Mouse (Mus musculus) gastrocnemius, adult 2 months (tissue): ENCODE data around the gene Slc9a5. TPM values are rescaled to one million over a fixed set of nuclear protein-coding genes. Genes with fewer than 3 reads are reported as not detected.

Source experiments
- DNase-seq: peaks from one replicate; pipeline ENCODE4 v3.0.0; 2022
- H3K27ac ChIP-seq: fragments of 200-600 bp; 2 replicates; pipeline ENCODE4 v1.8.1; 2022; ENCODE audit warnings: mild to moderate bottlenecking
- H3K4me3 ChIP-seq: fragments of 200-600 bp; 2 replicates; pipeline ENCODE4 v1.8.1; 2022; ENCODE audit warnings: mild to moderate bottlenecking, moderate library complexity
- CTCF ChIP-seq: fragments of 200-600 bp; IDR thresholded peaks from 2 replicates; pipeline ENCODE4 v1.8.1; 2022; ENCODE audit warnings: antibody characterized with exemption, mild to moderate bottlenecking, moderate library complexity
- intact Hi-C: fragments of 180-260 bp; cut with DNase I; formaldehyde crosslinking; loops from one replicate; pipeline ENCODE4 v1.15.1; 2025
- total RNA-seq, 2 experiments: library from RNA; stranded (reverse); gene quantifications; 2 replicates each; pipeline ENCODE4 v1.2.3; 2021

Slc9a5 gene
- total RNA-seq, 2 experiments from 2014 or later: 0.45 to 0.92 TPM

- no peak overlapping the region for H3K4me3 ChIP-seq
- DNase-seq: peak; percentile 13
- TF ChIP-seq CTCF: no peak
- H3K27ac ChIP-seq: no peak overlapping the region
- intact Hi-C loops: no loop called here
Observed at GRCm38 (mm10) chr8:105311718-105312117, 36.9 kb upstream of the Slc9a5 start.

GRCm38 (mm10) chr8:105312891-105313481 is 35.7 kb upstream of the Slc9a5 start:
- Histone ChIP-seq H3K27ac (no peak overlapping the region), H3K4me3 (no peak overlapping the region)
- no peak for DNase-seq
- intact Hi-C loops: no loop called here
- TF ChIP-seq CTCF: no peak

GRCm38 (mm10) chr8:105313622-105314402 is 34.8 kb upstream of the Slc9a5 start:
- no peak for TF ChIP-seq CTCF
- DNase-seq: peak; percentile 12
- intact Hi-C loops: no loop called here
- Histone ChIP-seq H3K27ac (no peak overlapping the region), H3K4me3 (no peak overlapping the region)

DNA sequence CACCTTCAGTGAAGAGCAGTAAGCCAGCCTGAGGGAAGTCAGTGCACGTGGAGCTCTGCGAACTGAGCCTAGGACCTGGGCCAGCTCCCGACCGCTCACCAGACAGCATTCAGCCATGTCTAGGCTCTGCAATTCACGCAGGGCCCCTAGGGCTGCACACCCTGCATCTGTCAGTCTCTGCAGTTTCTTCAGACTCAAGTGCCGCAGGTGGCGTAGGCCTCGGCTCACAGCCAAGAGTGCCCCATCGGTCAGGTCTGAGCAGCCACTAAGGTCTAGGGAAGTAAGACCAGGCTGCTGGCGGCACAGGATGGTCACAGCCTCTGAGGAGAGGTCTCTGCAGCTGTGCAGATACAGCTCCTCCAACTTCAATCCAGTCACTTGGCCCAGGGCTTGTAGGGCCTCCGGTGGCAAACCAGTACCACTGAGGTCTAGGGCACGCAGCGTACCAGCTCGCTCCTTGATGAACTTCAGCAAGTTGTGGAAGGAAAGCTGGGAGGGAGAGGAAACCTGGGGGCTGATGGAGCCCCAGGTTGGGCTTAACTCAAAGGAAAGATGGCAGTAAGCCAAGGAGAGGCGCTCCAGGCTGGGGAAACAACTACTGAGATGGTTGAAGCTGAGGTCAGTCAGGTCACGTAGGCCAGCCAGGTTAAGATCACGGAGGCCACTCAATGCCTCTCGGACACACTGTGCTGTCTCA is 33.4 kb upstream of the Slc9a5 start:
- no peak overlapping the region for H3K27ac ChIP-seq
- no peak for TF ChIP-seq CTCF
- DNase-seq: peak; percentile 23
- no peak overlapping the region for H3K4me3 ChIP-seq
- intact Hi-C loops: no loop called here

DNA sequence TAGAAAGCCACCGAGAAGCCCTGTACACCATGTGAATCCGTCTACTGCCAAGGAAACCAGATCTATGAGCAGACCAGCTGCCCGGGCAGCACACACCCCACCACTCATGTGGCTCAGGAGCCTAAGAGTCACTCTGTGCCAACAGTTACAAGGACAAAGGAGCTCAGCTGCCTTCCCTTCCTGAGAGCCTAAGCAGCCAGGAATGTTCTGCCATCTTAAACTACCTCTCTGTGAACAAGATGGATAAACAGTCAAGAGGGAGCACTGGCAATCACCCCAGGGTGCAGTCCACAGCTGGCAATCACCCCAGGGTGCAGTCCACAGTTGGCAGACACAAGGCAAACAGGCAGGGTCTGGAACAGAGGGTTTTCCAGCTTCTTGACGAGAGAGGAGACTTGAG is 30.7 kb upstream of the Slc9a5 start:
- peak; percentile 67 for DNase-seq
- intact Hi-C loops: no loop called here
- peak overlapping the region; percentile 86 for H3K27ac ChIP-seq
- H3K4me3 ChIP-seq: no peak overlapping the region
- TF ChIP-seq CTCF: no peak

DNA sequence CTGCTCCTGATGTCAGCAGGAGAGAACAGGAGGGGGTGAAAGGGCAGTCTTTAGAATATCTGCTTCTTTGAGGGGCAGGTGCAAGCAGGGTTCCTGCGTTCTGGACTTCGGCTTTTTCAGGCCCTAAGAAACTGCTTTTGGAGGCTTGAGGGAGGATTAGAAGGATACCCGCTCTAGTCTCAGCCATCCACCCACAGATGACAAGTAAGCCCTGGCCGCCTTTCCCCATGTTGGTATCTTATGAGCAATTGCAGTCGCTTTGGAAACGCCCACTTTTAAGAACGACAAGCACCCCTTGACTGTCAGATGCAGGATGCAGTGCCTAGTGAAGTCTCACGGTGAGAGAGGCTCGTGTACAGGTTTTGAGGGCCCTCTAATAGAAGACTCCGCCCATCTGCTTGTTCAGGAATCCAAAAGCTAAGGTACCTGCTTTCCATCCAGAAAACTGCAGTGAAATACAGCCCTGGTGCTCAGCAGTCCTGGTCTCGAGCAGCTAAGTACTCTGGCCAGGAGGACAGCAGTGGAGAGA is 29.9 kb upstream of the Slc9a5 start:
- TF ChIP-seq CTCF: no peak
- no peak for DNase-seq
- intact Hi-C loops: no loop called here
- Histone ChIP-seq H3K4me3 (no peak overlapping the region), H3K27ac (peak overlapping the region; percentile 86)

DNA sequence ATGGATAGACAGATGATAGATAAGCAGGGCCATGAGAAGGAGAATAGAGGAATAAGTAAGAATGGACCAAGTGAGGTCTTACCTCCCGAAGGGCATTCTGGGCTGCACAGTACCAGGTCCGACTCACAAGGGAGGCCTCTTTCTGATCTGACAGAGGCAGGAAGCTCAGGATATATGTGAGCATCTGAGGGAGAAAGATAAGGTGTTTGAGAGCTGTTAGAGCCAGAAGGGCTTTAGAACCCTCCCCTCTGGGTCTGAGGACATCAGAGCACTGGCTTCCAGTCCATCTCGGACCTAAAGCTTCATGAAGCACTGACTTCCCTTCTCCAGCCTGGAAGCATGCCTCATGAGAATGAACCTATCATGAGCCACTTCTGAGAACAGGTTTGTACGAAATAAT is 25.5 kb upstream of the Slc9a5 start:
- Histone ChIP-seq H3K27ac (no peak overlapping the region), H3K4me3 (no peak overlapping the region)
- no peak for DNase-seq
- intact Hi-C loops: no loop called here
- no peak for TF ChIP-seq CTCF

DNA sequence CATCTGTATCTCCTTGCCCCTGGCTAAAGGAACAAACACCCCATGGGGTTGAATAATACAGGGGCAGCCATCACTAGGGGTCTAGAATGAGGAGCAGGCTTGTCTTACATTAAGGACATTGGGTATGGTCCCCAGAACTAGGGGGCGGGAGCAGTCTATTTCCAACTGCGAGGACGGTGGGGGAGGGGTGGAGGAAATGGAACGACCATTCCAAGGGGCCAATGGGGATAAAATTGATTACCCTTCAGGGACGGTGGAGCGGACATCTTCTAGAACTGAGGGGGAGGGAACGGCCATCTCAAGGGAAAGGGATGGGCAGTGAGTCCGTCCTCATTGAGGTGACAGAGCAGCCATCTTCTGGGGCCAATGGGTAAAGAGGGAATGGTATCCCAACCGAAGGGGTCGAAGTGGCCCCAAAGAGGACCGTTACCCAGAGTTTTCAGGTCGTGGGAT is 23.0 kb upstream of the Slc9a5 start:
- intact Hi-C loops: loop anchor here (2.0 kb wide), 1 partner anchor 27 kb away; no protein-coding TSS in a partner anchor
- peak overlapping the region; percentile 84 for H3K4me3 ChIP-seq
- peak overlapping the region; percentile 95 for H3K27ac ChIP-seq
- TF ChIP-seq CTCF: no peak
- DNase-seq: no peak

DNA sequence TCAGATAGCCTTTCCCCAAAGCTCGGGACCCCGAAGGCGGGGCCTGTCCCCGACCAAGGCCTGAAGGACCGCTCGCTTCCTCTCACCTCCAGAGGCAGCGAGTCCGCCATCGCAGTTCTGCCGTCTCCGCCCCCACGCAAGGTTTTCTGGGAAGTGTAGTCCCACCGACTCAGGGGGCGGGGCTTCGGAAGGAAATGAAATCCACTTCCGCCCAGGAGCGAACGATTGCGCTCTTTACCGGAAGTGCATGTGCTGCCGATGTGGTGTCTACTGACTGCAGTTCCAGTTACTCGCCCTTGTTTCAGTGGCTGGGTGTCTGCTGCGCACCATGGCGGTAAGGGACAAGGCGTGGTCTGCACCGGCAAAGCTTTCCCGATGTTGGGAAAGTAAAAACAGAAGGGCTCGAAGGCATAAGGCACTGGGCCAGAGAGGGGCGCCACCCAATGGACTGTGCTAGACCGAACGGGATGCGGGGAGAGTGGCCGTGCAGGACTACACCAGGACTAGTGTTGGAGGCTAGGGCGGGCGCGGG is 22.4 kb upstream of the Slc9a5 start, which contains the start of the genes Lrrc29 and Tmem208:
Gene Lrrc29, minus strand, starts transcription at position 138 of the 532 bp plus-strand sequence.
Gene Tmem208, plus strand, starts transcription at position 214 of the 532 bp plus-strand sequence.
- intact Hi-C loops: loop anchor here (2.0 kb wide), 1 partner anchor 27 kb away; no protein-coding TSS in a partner anchor
- peak within 1 kb of the TSS; percentile 95 for H3K27ac ChIP-seq
- peak; percentile 63 for TF ChIP-seq CTCF

GRCm38 (mm10) chr8:105326968-105327367 is 21.7 kb upstream of the Slc9a5 start:
- intact Hi-C loops: loop anchor here (2.0 kb wide), 1 partner anchor 28 kb away; no protein-coding TSS in a partner anchor
- Histone ChIP-seq H3K27ac (peak overlapping the region; percentile 95), H3K4me3 (peak overlapping the region; percentile 84)
- no peak for TF ChIP-seq CTCF
- no peak for DNase-seq

More for the DNA sequence above, 22.4 kb upstream of the Slc9a5 start, which contains the start of the genes Lrrc29 and Tmem208:
- H3K4me3 ChIP-seq: peak within 1 kb of the TSS; percentile 84
- DNase-seq: peak; percentile 97

DNA sequence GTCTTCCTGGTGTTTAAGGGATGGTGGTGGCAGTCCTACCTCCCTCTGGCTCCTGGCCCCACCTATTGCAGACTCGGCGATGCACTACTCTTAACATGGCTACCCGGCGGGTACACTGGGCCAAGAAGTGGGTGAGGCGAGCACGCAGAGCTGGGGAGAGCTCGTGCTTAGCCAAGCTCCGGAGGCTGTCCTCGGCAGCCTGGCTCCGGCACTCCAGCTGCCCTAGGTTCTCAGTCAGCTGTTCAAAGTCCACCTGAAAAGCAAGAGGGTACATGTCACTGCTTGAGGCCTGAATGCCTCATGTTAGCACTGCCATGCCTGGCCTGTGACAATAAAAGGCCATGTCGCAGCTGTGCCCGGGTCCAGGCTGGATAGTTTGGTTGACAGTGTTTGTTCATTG is 18.3 kb upstream of the Slc9a5 start:
- peak; percentile 15 for DNase-seq
- Histone ChIP-seq H3K27ac (no peak overlapping the region), H3K4me3 (no peak overlapping the region)
- no peak for TF ChIP-seq CTCF
- intact Hi-C loops: no loop called here

GRCm38 (mm10) chr8:105331469-105331868 is 17.2 kb upstream of the Slc9a5 start:
- Histone ChIP-seq H3K4me3 (no peak overlapping the region), H3K27ac (no peak overlapping the region)
- TF ChIP-seq CTCF: no peak
- intact Hi-C loops: no loop called here
- DNase-seq: peak; percentile 28
